Mouse (Mus musculus): ENCODE results near the gene Ccdc34. TPM values are rescaled to one million over a fixed set of nuclear protein-coding genes. Genes with fewer than 3 reads are reported as not detected.

Gene Ccdc34
- polyA plus RNA-seq, 1 experiment from 2014 or later: 14.5 TPM

DNA sequence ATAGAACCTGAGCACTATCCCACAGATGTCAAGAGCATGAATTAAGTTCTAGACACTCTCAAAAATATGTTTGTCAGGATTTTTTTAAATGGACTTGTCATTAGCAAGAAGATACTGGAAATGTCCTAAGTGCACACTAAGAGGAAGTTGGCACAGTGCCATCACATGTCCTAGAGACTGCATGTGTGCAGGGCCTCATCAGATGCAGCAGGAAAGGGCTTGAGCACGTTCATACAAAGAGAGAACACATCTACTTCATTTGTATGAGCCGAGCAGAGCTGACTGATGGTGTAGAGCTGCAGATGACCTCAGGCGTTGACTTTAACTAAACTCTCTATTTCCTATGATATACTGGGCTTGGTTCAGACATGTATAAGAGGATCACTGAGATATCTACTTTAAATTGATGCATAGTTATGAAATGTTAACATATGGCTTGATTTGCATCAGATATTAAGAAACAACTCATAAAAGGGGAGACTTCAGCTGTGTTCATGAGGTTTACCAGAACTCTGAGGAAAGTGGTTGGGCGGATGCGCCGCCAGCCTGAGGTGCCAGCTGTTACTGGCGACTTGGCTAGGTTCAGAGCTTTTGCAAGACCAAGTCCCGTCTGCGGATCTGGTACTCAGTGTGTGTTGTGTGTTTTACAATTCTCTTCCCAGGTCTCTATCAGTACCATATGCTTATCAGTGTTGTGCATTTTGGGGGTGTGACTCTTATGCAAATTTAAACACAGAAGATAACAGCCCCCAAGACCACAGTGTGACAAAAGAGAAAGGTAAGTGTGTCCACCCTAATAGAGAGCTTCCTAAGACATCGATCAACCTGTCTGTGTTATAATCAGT lies 10.0 kb upstream of the Ccdc34 start:
- TF ChIP-seq CTCF (IDR thresholded peaks at IDR 0.05; ENCODE audit: low read depth) (no peak), EP300 (IDR thresholded peaks at IDR 0.05; ENCODE audit: low read depth) (peak; percentile 79)
- ATAC-seq (peak; percentile 78), DNase-seq (peak; percentile 58)
- H3K27ac ChIP-seq (ENCODE audit: low read depth): no peak overlapping the region
- H3K27me3 ChIP-seq (ENCODE audit: insufficient read depth, low read length): no peaks in the 10 kb centered on the region
- H3K4me2 ChIP-seq (ENCODE audit: low read depth, low read length): peak overlapping the region; percentile 38; the same call in 1 of the 2 replicates
- H3K9me3 ChIP-seq (ENCODE audit: low read length): no peaks in the 10 kb centered on the region
- peaks cover 7% of the 10 kb centered on the region; the same call in 1 of the 2 replicates for H3K36me3 ChIP-seq (replicated peaks; ENCODE audit: insufficient read depth, low read length)
- H3K9ac ChIP-seq (replicated peaks): no peak overlapping the region
- no peak overlapping the region for H3K4me3 ChIP-seq (ENCODE audit: low read depth, low read length)
- peaks cover 11% of the 10 kb centered on the region for H3K4me1 ChIP-seq (ENCODE audit: insufficient read depth)
- 55% methylated on average over 10 of the region's 10 CpGs for WGBS (ENCODE audit: insufficient replicate concordance)

DNA sequence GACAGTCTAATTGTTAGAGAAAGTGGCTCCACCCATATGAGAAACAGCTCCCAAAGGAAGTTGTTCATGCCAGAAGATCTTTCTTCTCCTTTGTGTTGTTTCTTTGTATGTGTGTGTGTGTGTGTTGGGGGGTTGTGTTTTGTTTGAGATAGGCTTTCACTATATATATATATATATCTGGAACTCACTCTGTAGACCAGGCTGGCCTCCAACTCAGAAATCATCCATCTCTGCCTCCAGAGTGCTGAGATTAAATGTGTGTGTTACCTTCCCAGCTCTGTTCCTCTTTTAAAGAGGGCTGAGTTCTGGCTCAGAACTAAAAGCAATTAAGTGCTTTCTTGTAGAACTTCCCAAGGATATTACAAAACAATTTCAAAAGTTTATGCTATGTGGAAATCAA lies 8.2 kb upstream of the Ccdc34 start:
- Histone ChIP-seq H3K27ac (ENCODE audit: low read depth) (no peak overlapping the region), H3K4me3 (ENCODE audit: low read depth, low read length) (no peak overlapping the region), H3K4me1 (ENCODE audit: insufficient read depth) (peaks cover 11% of the 10 kb centered on the region), H3K9me3 (ENCODE audit: low read length) (no peaks in the 10 kb centered on the region), H3K9ac (replicated peaks) (no peak overlapping the region), H3K27me3 (ENCODE audit: insufficient read depth, low read length) (no peaks in the 10 kb centered on the region), H3K36me3 (replicated peaks; ENCODE audit: insufficient read depth, low read length) (peaks cover 7% of the 10 kb centered on the region; the same call in 1 of the 2 replicates), H3K4me2 (ENCODE audit: low read depth, low read length) (no peak overlapping the region)
- ATAC-seq: no peak
- DNase-seq: no peak
- TF ChIP-seq EP300 (IDR thresholded peaks at IDR 0.05; ENCODE audit: low read depth) (no peak), CTCF (IDR thresholded peaks at IDR 0.05; ENCODE audit: low read depth) (no peak)

DNA sequence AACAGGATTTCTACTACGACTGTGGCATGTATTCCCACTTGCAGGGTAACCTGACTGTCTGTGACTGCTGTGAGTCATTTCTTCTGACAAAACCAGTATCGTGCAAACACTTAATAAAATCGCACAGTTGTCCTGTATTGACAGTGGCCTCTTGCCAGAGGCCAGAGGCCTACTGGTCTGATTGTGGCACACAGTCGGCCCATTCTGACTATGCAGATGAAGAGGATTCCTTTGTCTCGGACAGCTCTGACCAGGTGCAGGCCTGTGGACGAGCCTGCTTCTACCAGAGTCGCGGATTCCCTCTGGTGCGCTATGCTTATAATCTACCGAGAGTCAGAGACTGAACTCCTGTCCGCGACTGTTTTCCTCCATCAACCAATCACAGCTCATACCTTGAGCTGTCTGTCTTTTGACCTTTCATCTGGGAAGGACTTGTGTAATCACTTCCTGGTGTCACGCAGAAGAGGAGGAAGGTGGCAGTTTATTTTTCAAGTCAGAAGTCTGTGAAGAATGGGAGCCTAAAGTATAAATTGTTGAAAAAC lies 5.4 kb upstream of the Ccdc34 start:
- Histone ChIP-seq H3K4me1 (ENCODE audit: insufficient read depth) (peaks cover 2% of the 10 kb centered on the region), H3K27me3 (ENCODE audit: insufficient read depth, low read length) (no peaks in the 10 kb centered on the region), H3K27ac (ENCODE audit: low read depth) (no peak overlapping the region), H3K4me2 (ENCODE audit: low read depth, low read length) (no peak overlapping the region), H3K36me3 (replicated peaks; ENCODE audit: insufficient read depth, low read length) (peaks cover 7% of the 10 kb centered on the region; the same call in 1 of the 2 replicates), H3K9ac (replicated peaks) (no peak overlapping the region), H3K9me3 (ENCODE audit: low read length) (no peaks in the 10 kb centered on the region), H3K4me3 (ENCODE audit: low read depth, low read length) (no peak overlapping the region)
- DNase-seq (no peak), ATAC-seq (no peak)
- no peak for TF ChIP-seq CTCF (IDR thresholded peaks at IDR 0.05; ENCODE audit: low read depth)
- TF ChIP-seq EP300 (IDR thresholded peaks at IDR 0.05; ENCODE audit: low read depth): no peak
- WGBS (ENCODE audit: insufficient replicate concordance): 82% methylated on average over 13 of the region's 13 CpGs

DNA sequence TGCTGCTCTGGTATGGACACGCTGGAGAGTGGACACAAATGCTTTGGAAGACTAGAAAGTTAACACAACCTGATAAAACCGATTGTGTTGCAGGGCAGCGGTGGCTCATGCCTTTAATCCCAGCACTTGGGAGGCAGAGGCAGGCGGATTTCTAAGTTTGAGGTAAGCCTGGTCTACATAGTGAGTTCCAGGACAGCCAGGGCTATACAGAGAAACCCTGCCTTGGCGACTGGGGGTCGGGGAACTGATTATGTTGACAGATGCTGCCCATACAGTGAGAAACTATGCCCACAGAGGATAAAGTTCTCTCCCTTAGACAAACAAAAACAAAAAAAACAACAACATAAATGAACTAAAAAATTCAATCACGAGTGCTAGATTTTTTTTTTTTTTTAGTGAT lies 530 bp upstream of the Ccdc34 start:
- H3K27ac ChIP-seq (ENCODE audit: low read depth): no peak overlapping the region
- TF ChIP-seq CTCF (IDR thresholded peaks at IDR 0.05; ENCODE audit: low read depth): no peak

DNA sequence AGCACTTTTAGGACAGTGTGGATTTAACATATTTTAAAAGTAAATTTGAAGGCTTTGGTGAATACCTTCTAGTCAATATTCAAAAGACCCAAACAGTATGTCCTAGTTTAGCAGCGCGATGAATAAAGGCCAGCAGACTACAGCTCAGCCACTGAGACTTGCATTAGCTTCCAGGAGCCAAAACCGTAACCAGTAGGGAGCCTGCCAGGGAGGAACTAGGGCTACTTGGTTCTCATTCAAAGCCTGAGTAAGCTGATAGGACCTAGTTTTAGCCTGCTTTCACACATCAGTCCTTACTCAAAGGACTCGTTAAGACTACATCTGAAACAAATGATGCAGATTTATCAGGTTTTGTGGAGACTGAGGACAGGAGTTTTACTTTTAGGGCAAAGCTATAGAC lies 2.0 kb downstream of the Ccdc34 start:
- no peak for ATAC-seq
- peak overlapping the region; percentile 76; the same call in 1 of the 2 replicates for H3K4me2 ChIP-seq (ENCODE audit: low read depth, low read length)
- 91% methylated on average over 4 of the region's 4 CpGs for WGBS (ENCODE audit: insufficient replicate concordance)
- peaks cover 6% of the 10 kb centered on the region; the same call in 1 of the 2 replicates for H3K4me1 ChIP-seq (ENCODE audit: insufficient read depth)
- H3K9me3 ChIP-seq (ENCODE audit: low read length): no peaks in the 10 kb centered on the region
- no peak for DNase-seq
- H3K4me3 ChIP-seq (ENCODE audit: low read depth, low read length): no peak overlapping the region
- peaks cover 13% of the 10 kb centered on the region; the same call in 1 of the 2 replicates for H3K36me3 ChIP-seq (replicated peaks; ENCODE audit: insufficient read depth, low read length)
- no peak overlapping the region for H3K9ac ChIP-seq (replicated peaks)
- TF ChIP-seq EP300 (IDR thresholded peaks at IDR 0.05; ENCODE audit: low read depth) (no peak), CTCF (IDR thresholded peaks at IDR 0.05; ENCODE audit: low read depth) (no peak)
- no peak overlapping the region for H3K27ac ChIP-seq (ENCODE audit: low read depth)
- no peaks in the 10 kb centered on the region for H3K27me3 ChIP-seq (ENCODE audit: insufficient read depth, low read length)

More for the DNA sequence above, 530 bp upstream of the Ccdc34 start:
- no peak for ATAC-seq
- WGBS (ENCODE audit: insufficient replicate concordance): 32% methylated on average over 7 of the region's 7 CpGs
- no peak for DNase-seq
- Histone ChIP-seq H3K4me2 (ENCODE audit: low read depth, low read length) (peak overlapping the region; percentile 76), H3K27me3 (ENCODE audit: insufficient read depth, low read length) (no peaks in the 10 kb centered on the region), H3K36me3 (replicated peaks; ENCODE audit: insufficient read depth, low read length) (peaks cover 16% of the 10 kb centered on the region; the same call in 1 of the 2 replicates), H3K4me1 (ENCODE audit: insufficient read depth) (peaks cover 6% of the 10 kb centered on the region; the same call in 1 of the 2 replicates), H3K9me3 (ENCODE audit: low read length) (no peaks in the 10 kb centered on the region), H3K9ac (replicated peaks) (peak overlapping the region; percentile 80), H3K4me3 (ENCODE audit: low read depth, low read length) (peak overlapping the region; percentile 76)

DNA sequence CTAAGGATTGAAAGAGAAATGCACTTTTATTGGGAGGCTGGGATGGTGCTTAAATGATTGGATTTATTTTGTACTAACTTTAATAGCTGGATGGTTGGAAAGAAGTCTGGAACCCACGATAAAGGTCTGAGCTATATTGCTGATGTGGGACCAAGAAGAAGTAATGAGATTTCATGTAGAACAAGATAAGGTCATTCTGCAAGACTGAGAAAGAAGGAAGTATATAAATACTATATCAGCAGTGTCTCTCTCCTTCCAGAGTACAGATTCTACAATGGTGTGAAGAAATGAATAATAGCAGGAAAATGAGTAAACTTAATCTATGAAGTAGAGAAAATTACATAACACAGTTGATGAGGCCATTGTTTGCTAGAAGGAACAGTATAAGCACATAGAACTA lies 2.8 kb downstream of the Ccdc34 start:
- Histone ChIP-seq H3K4me3 (ENCODE audit: low read depth, low read length) (no peak overlapping the region), H3K27me3 (ENCODE audit: insufficient read depth, low read length) (no peaks in the 10 kb centered on the region), H3K36me3 (replicated peaks; ENCODE audit: insufficient read depth, low read length) (peaks cover 13% of the 10 kb centered on the region; the same call in 1 of the 2 replicates), H3K9me3 (ENCODE audit: low read length) (no peaks in the 10 kb centered on the region), H3K9ac (replicated peaks) (no peak overlapping the region), H3K4me2 (ENCODE audit: low read depth, low read length) (no peak overlapping the region), H3K4me1 (ENCODE audit: insufficient read depth) (peaks cover 6% of the 10 kb centered on the region; the same call in 1 of the 2 replicates), H3K27ac (ENCODE audit: low read depth) (no peak overlapping the region)
- WGBS (ENCODE audit: insufficient replicate concordance): 87% methylated on average over 1 of the region's 1 CpGs
- DNase-seq (no peak), ATAC-seq (no peak)
- no peak for TF ChIP-seq CTCF (IDR thresholded peaks at IDR 0.05; ENCODE audit: low read depth)
- no peak for TF ChIP-seq EP300 (IDR thresholded peaks at IDR 0.05; ENCODE audit: low read depth)
